Mouse (Mus musculus): ENCODE data around the gene Depdc1b. TPM values are rescaled to one million over a fixed set of nuclear protein-coding genes. Genes with fewer than 3 reads are reported as not detected.

Gene Depdc1b
- total RNA-seq, 1 experiment from 2014 or later = 19.9 TPM

- ATAC-seq (replicated peaks in 1 of 2; ENCODE audit: insufficient read depth in 1 of 2, low FRiP score in 2 of 2, low TSS enrichment in 1 of 2, low read depth in 1 of 2, poor library complexity in 2 of 2, severe bottlenecking in 2 of 2) = no peak
These were observed 21.2 kb downstream of the Depdc1b start for GRCm38 (mm10) chr13:108337340-108337739.

GRCm38 (mm10) chr13:108338076-108338836 lies 22.1 kb downstream of the Depdc1b start:
- ATAC-seq (replicated peaks in 1 of 2; ENCODE audit: insufficient read depth in 1 of 2, low FRiP score in 2 of 2, low TSS enrichment in 1 of 2, low read depth in 1 of 2, poor library complexity in 2 of 2, severe bottlenecking in 2 of 2) = no peak

GRCm38 (mm10) chr13:108339907-108340596 lies 23.9 kb downstream of the Depdc1b start:
- ATAC-seq (replicated peaks in 1 of 2; ENCODE audit: insufficient read depth in 1 of 2, low FRiP score in 2 of 2, low TSS enrichment in 1 of 2, low read depth in 1 of 2, poor library complexity in 2 of 2, severe bottlenecking in 2 of 2) = no peak

DNA sequence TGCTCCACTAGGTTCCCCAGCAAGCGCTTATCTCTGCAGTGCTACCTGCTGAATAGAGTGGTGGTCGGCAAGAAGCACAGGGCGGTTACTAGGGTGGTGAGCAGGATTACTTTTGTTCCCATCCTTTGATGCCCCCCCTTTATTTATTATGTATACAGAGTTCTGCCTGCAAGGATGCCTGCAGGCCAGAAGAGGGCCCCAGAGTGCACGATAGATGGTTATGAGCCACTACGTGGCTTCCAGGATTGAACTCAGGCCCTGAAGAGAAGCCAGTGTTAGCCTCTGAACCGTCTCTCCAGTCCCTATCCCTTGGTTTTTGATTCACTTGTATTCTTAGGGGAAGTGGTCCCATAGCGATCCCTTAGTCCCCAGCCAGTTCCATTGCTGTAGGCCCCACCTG lies 25.5 kb downstream of the Depdc1b start:
- ATAC-seq (replicated peaks in 1 of 2; ENCODE audit: insufficient read depth in 1 of 2, low FRiP score in 2 of 2, low TSS enrichment in 1 of 2, low read depth in 1 of 2, poor library complexity in 2 of 2, severe bottlenecking in 2 of 2) = peak in 1 of 2 experiments; percentile 69; a peak in 1 of 4 replicates

DNA sequence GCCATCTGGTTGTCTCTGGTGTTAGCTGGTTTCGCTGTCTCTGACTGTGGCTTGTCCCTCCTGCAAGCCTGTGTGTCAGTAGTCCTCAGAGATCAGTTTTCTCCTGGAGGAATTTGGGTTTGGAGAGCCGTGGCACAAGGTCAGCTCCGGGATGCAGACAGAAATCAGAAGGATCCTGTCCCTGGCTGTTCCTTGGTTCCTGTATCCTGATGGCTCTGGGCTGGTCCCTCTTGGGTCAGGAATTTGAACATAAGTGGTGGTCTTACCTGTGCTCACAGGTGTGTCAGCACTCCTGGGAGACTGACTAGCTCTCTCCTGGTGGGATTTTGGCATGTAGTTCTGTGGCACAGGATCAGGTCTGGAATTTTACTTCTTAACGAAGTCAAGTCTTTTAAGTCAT lies 29.6 kb downstream of the Depdc1b start:
- ATAC-seq (replicated peaks in 1 of 2; ENCODE audit: insufficient read depth in 1 of 2, low FRiP score in 2 of 2, low TSS enrichment in 1 of 2, low read depth in 1 of 2, poor library complexity in 2 of 2, severe bottlenecking in 2 of 2) = no peak

- peak; percentile 42 to 46; a peak in 3 of 4 replicates for ATAC-seq (replicated peaks in 1 of 2; ENCODE audit: insufficient read depth in 1 of 2, low FRiP score in 2 of 2, low TSS enrichment in 1 of 2, low read depth in 1 of 2, poor library complexity in 2 of 2, severe bottlenecking in 2 of 2)
These were observed 30.9 kb downstream of the Depdc1b start for GRCm38 (mm10) chr13:108347016-108347415.

- ATAC-seq (replicated peaks in 1 of 2; ENCODE audit: insufficient read depth in 1 of 2, low FRiP score in 2 of 2, low TSS enrichment in 1 of 2, low read depth in 1 of 2, poor library complexity in 2 of 2, severe bottlenecking in 2 of 2) = no peak
These were observed 33.5 kb downstream of the Depdc1b start for GRCm38 (mm10) chr13:108349624-108350023.

GRCm38 (mm10) chr13:108353781-108354180 lies 37.6 kb downstream of the Depdc1b start:
- ATAC-seq (replicated peaks in 1 of 2; ENCODE audit: insufficient read depth in 1 of 2, low FRiP score in 2 of 2, low TSS enrichment in 1 of 2, low read depth in 1 of 2, poor library complexity in 2 of 2, severe bottlenecking in 2 of 2) = no peak

DNA sequence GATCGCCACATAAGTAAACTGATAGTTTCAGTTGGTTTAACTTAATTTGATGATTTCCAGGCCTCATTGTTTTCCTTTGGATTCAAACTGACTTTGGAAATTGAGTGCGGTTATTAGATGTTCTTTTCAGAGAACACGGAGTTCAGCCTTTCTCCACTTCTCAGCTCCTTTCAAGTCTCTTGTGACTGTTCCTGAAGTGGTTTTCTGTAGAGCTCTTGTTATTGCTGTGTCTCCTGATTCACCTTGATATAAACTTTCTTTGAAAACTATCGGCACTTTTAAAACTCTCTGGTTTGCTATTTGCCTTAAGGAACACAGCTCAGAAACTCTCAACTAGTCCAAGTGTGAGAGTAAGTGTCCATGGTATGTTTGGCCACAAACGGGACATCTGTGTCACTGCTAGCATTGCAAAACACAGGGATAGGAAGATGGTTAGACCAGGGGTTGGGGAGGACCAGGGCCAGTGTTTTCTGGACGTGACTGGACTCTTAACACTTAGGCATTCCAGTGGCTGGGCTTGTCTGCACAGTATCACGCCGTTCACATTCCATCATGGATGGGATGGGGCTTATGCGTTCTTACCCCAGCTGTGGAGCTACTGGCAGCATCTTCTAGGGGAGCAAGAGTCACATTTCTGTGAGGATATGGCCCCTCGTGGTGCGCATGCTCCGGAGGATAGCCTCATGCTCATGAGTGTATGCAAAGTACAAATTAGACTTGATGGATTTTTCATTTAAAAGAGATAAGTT lies 38.8 kb downstream of the Depdc1b start:
- ATAC-seq (replicated peaks in 1 of 2; ENCODE audit: insufficient read depth in 1 of 2, low FRiP score in 2 of 2, low TSS enrichment in 1 of 2, low read depth in 1 of 2, poor library complexity in 2 of 2, severe bottlenecking in 2 of 2) = no peak

GRCm38 (mm10) chr13:108357362-108357761 lies 41.2 kb downstream of the Depdc1b start:
- no peak for ATAC-seq (replicated peaks in 1 of 2; ENCODE audit: insufficient read depth in 1 of 2, low FRiP score in 2 of 2, low TSS enrichment in 1 of 2, low read depth in 1 of 2, poor library complexity in 2 of 2, severe bottlenecking in 2 of 2)

- ATAC-seq (replicated peaks in 1 of 2; ENCODE audit: insufficient read depth in 1 of 2, low FRiP score in 2 of 2, low TSS enrichment in 1 of 2, low read depth in 1 of 2, poor library complexity in 2 of 2, severe bottlenecking in 2 of 2) = no peak
These were observed 42.1 kb downstream of the Depdc1b start for GRCm38 (mm10) chr13:108358228-108358627.

DNA sequence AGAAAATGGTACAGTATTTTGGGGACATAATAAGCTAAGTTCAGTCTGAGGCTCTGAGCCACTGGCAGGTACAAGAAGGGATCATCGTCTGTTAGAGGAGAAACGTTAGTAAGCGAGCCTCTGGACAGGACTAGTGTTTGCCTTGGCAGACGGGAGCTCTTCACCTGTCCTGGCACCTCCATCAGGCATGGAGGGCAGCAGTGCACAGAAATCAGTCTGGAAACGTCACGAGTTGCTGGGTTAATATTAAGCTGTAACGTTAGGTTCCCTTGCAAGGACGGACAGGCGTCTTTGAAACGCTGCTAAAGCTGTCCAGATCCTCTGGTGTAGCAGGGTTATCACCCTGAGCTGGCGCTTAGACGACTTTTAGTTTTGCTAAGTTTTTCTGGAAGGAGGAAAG lies 51.4 kb downstream of the Depdc1b start:
- ATAC-seq (replicated peaks in 1 of 2; ENCODE audit: insufficient read depth in 1 of 2, low FRiP score in 2 of 2, low TSS enrichment in 1 of 2, low read depth in 1 of 2, poor library complexity in 2 of 2, severe bottlenecking in 2 of 2) = no peak

GRCm38 (mm10) chr13:108370241-108370941 lies 54.3 kb downstream of the Depdc1b start:
- no peak for ATAC-seq (replicated peaks in 1 of 2; ENCODE audit: insufficient read depth in 1 of 2, low FRiP score in 2 of 2, low TSS enrichment in 1 of 2, low read depth in 1 of 2, poor library complexity in 2 of 2, severe bottlenecking in 2 of 2)

- ATAC-seq (replicated peaks in 1 of 2; ENCODE audit: insufficient read depth in 1 of 2, low FRiP score in 2 of 2, low TSS enrichment in 1 of 2, low read depth in 1 of 2, poor library complexity in 2 of 2, severe bottlenecking in 2 of 2) = no peak
These were observed 55.3 kb downstream of the Depdc1b start for GRCm38 (mm10) chr13:108371352-108371921.

DNA sequence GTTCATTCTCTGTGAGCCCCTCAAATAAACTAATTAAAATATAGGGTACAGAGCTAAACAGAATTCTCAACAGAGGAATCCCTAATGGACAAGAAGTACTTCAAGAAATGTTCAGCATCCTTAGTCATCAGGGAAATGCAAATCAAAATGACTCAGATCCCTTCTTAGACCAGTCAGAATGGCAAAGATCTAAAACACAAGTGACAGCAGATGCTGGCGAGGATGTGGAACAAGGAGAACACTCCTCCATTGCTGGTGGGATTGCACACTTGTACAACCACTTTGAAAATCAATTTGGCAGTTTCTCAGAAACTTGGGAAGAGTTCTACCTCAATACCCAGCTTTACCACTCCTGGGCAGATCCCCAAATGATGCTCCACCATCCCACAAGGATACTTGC lies 57.1 kb downstream of the Depdc1b start:
- no peak for ATAC-seq (replicated peaks in 1 of 2; ENCODE audit: insufficient read depth in 1 of 2, low FRiP score in 2 of 2, low TSS enrichment in 1 of 2, low read depth in 1 of 2, poor library complexity in 2 of 2, severe bottlenecking in 2 of 2)

DNA sequence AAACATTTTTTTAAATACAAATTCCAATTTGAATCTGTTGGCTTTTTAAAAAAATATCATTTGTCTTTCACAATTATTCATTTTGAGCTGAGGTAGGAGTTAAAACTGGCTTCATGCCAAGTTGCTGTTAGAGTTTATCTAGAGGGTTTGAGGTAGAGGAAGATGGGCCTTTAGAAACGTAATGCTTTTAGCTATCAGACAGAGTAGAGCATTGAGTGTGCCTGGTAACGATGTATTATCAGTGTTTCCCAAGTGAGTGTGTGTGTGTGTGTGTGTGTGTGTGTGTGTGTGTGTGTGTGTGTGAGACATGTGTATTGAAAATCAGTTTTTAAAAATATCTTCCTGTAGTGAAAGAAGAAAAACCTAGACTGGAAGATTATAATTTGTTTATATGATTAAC lies 60.5 kb downstream of the Depdc1b start:
- no peak for ATAC-seq (replicated peaks in 1 of 2; ENCODE audit: insufficient read depth in 1 of 2, low FRiP score in 2 of 2, low TSS enrichment in 1 of 2, low read depth in 1 of 2, poor library complexity in 2 of 2, severe bottlenecking in 2 of 2)

- no peak for ATAC-seq (replicated peaks in 1 of 2; ENCODE audit: insufficient read depth in 1 of 2, low FRiP score in 2 of 2, low TSS enrichment in 1 of 2, low read depth in 1 of 2, poor library complexity in 2 of 2, severe bottlenecking in 2 of 2)
These were observed 65.0 kb downstream of the Depdc1b start for GRCm38 (mm10) chr13:108381161-108381560.
